Mouse (Mus musculus): Measurements from ENCODE around the gene Zfp369.
"Not testable (repeated sequence)": the region's sequence is repeated elsewhere in the genome, so short reads cannot be mapped to it uniquely, and the experiment has no call there.

Zfp369 gene

DNA sequence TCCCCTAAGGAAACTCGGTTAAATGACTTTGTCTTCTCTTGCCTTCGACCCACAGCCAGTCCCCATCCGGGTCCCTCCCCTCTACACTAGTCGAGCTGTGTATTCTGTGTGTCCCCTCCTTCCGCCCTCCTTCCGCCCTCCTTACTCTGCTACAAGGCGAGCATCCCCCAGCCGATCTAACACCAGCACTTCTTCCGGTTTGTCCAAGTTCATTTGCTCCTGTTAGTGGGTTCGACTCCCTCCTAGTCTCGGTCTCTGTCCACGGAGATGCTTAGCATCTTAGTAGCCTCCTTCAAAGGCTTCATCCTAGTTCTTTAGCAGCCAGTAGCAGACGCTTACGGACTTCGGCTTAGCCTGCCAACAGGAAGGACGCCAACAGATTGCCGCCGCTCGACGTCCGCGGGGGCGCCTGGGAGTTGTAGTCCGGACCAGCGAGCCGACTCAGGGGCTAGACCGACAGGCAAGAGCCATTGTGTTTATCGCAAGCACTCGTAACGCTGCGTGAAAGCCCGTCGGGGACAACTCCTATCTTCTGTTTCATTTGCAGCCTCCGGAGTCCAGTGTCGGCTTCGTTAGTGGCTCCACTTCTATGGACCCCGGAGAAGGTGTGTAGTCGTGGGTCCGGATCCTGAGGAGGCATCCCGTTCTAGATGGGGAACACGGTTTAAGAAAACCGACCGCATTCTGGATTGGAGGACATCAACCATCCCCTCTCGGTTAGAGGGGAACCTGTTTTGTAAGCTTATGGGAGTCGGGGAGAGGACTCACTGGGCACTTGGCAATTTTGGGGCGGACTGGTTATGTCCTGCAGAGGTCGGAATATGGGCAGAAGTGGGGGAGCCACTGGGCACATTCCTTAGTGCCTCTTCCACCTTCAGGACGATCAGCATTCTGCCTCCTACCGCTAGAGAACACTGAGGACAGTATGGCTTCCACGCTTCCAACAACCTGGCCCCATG lies at the start of gene Zfp369:
Zfp369 (plus strand) TSS at position 432 of the 959 bp plus-strand sequence.
- peak; percentile 90 for DNase-seq (ENCODE audit: low spot score)

DNA sequence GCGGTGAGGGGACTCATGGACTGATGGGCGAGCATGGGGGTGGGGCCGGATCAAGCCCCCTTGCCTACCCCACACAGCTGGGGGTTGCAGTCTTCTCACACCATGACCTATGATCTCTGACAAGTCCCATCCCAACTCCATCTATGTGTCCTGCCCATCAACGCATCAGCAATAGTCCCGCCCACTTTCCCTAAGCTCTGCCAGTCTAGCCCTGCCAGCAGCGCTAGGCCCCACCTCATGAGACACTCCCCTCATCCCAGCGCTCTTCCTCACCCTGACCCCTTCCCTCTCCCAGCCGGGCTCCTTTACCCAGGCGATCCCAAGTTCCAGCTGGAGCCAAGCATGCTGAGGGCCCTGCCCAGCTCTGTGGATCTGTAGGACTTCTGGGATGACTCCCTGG lies 41.4 kb upstream of the Zfp369 start:
- DNase-seq (ENCODE audit: low spot score): no peak

DNA sequence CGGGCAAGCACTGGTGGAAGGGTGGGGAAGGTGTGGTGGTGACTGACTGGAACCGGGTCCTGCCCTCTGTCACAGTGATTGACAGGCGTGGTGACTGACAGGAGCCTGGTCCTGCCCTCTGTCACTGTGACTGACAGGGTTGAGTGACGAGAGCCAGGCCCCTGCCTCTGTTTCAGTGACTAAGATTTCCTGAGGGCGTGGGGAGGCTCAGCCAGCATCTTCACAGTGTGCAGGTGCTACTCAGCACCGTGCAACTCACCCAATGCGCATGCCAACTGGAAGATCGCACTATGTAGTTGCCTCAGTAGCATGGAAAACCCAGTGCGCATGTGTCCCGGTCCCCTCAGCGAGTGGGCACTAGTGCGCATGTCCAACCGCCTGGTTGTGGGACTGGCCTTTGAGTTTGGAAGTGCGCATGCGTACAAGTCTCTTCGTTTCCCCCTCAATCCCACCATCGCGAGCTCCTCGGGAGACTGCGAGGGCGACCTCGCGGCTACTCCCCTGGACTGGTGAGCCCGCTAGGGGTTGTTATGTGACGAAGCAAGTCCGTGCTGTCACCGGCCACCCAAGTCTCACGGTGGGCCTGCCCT lies 38.0 kb upstream of the Zfp369 start:
- DNase-seq (ENCODE audit: low spot score): peak; percentile 94

DNA sequence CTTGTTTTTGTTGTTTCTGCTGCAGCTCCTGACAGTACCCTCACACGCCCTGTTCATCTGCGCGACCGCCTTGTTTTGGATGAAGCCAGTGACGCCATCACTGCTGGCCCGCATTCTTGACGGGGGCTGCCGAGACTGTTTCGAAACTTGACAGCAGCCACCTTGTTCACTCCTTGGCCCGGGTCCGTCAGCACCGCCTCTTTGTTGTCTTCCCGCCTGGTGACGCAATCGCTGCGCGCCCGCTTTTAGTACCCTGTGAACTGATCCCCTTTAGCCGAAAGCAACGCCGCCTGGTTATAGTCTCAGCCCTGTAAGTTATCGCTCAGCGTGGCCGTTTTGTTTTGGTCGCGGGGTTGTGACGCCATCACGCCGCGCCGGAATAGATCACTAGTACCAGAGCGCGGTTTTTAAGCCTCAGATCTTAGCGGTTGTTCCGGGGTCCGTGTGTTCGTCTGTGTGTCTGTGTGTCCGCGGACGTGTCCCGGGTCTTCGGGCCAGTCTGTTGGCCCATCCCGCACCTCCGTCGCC lies 37.5 kb upstream of the Zfp369 start:
- peak; percentile 88 for DNase-seq (ENCODE audit: low spot score)

DNA sequence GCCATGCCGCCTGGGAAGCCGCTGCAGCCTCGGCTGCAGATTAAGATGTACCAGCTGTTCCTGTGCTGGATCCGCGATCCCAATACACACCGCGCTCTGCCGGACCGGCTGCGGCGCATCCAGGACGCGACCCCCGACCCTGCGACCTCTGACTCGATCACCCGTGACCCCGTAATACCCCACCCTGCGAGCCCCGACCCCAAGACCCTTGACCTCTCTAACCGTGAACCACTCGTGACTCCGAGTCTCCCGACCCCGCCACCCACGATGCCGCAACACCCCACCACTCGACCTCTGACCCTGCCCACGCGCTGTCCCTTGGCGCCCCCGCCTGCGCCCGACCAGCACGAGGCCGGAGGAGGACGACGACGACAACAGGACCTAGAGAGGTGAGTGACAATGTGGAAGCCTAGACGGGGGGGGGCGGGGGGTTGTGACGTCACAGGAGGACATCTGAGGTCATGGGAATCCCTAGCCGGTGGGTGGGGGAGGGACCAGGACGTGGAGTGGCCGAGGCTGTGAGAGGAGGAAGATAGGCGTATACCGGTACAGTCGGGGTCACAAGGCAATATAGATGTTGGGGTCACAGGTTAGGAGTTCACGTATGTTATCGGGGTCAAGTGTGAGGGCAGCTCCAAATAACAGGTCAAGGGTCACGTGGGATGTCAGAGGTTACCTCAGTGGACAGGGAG lies 36.8 kb upstream of the Zfp369 start:
- DNase-seq (ENCODE audit: low spot score): no peak

DNA sequence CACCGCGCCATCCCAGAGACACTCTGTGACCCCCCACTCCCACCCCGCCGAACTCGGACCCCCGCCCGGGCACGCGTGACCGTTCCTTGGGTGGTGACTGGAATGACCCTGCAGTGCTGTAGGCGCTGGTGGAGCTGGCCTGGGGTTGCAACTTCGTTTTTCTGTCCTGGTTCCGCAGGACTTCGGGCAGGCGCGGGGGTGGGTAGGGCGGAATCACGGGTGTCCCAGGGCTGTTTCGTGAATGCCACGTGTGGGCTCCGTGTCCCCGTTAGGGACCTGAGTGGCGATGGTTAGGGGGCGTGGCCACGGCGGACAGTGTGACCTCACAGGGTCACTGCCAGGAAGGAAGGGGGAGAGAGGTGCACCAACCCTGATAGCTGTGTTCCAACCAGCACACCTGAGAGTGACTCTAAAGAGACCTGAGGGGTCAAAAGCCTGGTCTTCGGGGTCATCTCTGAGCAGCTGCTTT lies 36.3 kb upstream of the Zfp369 start:
- DNase-seq (ENCODE audit: low spot score): no peak

DNA sequence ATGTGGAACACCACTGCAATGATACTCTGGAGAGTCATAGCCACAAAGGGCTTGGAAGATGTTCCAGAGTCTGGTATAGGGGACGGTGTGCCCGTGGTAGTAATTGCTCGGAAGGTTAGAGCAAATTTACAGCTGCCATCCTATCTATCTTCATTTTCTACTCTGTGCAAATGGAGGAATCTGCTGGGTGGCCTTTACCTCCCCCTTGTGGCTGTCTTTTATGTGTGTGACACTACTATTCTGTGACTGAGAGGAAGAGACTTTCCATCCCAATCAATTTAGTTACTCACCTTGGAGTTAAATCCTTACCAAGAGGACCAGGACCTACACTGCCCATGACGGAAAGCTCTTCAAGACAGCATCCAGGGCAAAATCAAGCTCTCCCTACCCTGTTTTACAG lies 35.3 kb upstream of the Zfp369 start:
- DNase-seq (ENCODE audit: low spot score): no peak

DNA sequence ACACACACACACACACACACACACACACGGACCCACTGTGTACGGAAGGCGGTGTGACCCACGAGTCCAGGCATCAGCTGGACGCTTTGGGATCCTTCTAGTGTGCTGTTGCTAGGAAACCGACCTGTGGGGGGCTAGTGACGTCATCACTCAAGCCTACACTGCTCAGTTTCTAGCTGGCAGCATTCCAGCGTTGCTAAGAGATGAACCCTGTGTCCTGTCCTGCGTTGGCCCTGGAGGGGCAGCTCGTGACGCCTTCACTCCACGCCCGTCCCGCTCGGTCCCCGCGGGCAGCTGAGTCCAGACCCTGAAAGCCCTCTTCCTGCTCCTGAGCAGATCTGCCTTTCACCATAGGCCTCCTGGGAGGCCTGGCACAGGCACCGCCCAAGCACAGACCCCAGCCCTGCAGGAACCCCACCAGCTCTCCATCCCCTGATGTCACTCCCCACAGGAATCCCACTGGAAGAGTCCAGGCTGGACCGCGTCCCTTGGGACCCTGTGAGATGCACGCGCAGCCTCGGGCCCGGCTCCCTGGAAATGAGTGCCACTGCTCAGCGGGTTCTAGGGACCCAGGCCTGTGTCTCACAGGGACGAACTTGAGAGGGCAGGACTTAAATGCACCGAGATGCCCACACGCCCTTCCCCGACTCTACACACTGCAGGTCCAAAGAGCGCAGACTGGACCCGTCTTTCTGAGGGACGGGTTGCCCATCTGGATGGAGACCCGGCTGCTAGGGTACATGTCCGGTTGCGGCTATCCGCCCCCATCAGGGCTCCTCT lies 20.2 kb upstream of the Zfp369 start:
- no peak for DNase-seq (ENCODE audit: low spot score)

DNA sequence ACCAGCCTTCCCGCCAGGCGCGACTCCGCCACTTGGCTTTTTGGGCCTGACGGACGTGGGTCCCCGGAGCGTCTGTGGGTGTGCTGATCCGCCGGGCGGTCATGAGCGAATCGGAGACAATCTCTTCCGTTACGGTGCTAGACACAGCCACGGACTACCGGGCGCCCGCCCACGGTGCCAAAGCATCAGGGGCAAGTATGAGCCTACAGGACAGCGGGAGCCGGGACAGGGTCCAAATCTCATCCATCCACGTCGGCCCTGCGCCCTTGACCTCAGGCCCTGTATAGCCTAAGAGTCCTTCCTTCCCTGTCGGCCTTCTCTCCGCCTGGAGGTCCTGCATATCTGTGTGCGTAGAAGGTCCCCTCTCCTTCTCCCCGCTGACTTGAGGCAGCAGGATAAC lies 19.4 kb upstream of the Zfp369 start, which contains the start of gene Gm10775:
Gm10775 (plus strand) TSS at position 301 of the 400 bp plus-strand sequence.
- no peak for DNase-seq (ENCODE audit: low spot score)

DNA sequence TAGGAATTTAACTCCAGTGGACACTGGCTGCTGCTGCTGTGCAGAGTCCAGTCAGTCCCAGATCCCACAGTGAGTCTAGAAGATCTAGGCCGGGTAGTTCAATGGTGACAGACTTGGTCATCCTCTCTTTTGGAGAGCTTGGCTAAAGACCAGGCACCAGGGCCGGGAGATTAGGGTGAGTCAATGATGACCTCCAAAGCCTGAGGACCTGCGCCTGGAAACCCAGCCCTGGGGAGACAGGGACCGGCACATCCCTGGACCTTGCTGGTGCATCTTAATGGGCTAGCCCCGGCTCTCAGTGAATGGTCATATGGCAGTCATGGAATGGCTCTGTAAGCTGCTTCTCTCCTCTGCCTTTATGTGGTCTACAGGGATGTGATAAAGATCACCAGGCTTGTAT lies 16.5 kb upstream of the Zfp369 start:
- no peak for DNase-seq (ENCODE audit: low spot score)

DNA sequence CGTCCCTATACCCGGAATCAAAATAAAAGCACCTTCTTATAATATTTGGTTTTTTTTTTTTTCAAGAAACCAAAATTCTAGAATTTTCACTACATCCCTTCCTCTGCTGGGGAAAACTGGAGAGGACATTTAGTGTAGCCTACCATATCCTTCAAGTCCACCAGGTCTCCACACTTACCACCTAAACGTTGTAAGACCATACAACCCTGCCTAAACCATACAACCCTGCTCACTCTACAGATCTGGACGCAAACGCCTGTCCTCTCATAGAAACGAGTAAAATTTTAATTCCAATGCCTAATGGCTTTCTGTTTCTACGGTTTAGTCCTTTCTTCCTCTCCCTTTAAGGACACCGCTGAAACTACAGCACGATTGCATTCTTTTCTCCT lies 626 bp upstream of the Zfp369 start:
- DNase-seq (ENCODE audit: low spot score): no peak

DNA sequence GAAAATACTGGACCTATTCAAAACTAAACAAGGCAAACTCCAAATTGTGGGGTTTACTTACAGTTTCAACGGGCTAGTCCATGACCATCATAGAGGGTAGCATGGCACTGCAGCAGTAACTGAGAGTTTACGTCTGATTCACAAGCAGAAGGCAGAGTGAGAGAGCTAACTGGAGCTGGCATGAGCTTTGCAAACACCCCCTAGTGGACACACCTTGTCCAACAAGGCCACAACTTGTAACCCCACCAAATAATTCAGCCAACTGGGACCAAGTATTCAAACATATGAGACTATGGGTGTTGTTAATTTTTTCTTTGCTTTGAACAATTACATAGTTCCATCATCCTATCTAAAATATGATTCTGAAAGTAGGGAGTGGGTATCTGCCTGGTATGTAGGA lies 8.2 kb downstream of the Zfp369 start:
- no peak for DNase-seq (ENCODE audit: low spot score)

DNA sequence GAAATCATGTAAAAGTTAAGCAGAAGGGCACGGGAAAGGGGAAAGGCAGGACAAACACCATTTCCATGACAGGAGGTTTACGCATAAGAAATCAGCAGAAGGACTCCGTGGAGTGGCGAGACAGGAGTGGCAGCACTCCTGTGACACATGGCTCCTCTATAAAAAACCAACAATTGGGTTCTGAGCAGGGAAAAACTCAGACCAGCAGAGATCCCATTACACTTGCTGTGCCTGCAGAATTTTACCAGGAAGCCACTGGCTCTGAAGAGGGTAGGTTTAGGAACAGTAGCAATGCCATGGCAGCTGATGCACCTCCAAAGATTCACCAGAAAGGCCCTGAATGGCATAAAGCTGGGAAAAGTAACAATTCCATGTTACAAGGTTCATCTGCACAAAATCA lies 17.7 kb downstream of the Zfp369 start:
- no peak for DNase-seq (ENCODE audit: low spot score)

DNA sequence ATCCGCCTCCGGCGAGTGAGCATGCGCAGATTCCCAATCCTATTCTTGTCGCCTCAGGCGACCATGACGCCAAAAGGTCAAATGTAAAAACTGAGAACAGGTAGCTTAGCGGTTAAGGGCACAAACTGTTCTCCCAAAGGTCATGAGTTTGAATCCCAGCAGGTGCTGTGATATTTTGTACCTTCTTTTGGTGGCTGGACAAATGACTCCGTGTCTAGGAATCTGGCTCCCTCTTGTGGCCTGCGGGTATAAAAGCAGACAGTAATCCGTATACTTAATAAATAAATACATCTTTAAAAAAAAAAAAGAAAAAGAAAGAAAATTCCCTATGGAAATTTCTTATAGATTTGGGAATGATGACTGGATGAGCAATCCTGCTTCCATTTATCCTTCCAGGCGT lies 32.2 kb downstream of the Zfp369 start:
- DNase-seq (ENCODE audit: low spot score): not testable (repeated sequence)

DNA sequence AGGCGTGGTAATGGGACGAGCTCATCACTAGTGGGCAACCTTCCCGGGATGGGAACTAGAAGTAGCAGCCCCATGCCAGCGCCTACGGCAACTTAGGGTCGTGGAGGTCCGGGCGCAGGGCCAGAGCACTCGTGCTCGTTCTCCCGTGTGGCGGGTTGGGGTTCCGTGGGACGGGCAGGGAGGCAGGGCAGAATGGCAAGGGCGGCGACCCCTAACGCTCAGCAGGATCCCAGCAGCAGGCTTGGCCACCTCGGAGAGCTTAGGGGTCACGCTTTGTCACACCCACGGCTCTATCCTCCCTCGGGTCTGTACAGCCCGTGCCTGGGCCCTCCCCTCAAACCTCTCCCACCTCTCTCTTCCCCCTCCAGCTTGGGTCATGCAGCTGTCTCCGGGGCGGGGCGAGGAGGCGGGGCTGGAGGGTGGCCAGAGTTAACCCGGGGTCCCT lies 32.7 kb downstream of the Zfp369 start:
- DNase-seq (ENCODE audit: low spot score): no peak

DNA sequence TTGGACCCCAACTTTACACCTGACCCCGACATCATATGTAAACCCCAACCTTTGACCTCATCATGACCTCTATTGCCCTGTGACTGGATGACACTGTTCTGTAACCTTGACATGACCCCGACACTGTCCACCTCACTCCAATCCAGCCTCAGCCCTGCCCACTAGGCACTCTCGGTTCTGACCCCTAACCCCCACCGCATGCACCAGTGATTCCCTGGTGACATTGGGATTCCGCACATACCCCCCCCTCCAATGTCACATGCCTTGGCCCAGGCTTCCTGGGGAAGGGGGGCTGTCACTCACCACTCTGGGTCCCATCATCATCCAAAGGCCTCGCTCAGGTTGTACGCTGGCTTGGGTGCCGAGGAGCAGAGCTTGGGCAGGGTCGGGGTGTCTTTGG lies 33.2 kb downstream of the Zfp369 start:
- no peak for DNase-seq (ENCODE audit: low spot score)

DNA sequence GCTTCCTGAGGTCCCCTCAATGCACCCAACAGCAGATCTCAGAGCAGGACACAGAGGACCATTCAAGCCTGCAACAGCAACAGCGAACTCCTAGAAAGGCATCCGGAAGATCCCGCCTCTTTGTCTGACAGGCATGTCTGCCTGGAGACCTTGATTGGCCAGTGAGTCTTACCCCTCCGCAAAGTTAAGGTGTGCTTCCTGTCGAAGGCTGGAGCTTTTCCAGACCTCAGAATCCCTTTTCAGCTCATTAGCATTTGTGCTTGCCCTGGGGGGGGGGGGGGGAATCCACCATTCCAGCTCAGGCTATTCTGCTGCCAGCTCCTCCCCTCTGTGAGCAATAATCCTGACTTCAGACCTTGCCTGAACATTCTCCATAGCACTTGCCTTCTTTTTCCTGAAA lies 69.9 kb downstream of the Zfp369 start:
- DNase-seq (ENCODE audit: low spot score): not testable (repeated sequence)

DNA sequence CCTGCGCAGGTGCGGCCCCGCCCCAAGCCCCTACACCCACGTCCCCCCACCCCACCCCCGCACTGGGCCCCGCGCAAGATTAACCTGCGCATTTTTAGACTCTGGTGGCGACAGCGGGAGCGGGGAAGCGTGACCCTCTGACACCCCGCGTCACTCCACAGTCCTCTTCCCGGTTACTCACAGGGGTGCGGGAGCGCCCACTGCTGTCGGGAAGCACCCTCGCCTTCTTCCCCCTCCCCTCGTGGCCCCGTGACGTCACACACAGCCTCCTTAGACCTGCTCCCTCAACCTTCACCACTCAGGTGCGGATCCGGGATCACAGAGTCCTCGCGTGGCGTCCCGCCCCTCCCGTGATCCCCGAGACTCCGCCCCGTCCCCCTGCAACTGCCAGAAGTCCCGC lies 73.2 kb downstream of the Zfp369 start:
- DNase-seq (ENCODE audit: low spot score): not testable (repeated sequence)
